In the genomic region with DNA sequence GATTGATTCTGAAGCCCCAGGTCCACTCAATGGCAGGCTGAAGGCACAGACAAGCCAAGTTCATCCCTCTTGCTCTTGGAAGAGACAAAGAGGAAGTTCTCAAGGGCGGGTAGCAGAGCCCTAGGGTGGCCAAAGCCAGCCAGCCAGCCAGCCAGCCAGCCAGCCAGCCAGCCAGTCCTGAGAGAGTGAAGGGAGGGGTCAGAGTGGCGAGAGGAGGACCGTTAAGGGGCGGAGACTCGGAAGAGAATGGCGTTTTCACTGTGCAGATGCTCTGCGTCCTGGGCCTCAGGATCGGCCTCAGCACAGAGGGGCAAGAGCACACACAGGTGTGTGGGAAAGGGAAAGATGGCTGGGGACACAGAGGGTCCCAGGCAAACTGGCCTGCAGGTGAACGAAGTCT, we compare ENCODE assay signal across 8 mouse cellular contexts. TPM values are rescaled to one million over a fixed set of nuclear protein-coding genes. Genes with fewer than 3 reads are reported as not detected.
A peak's percentile ranks its signal among the peaks of the same experiment; 100 is the strongest.
DNase-seq lines count a peak whose midpoint lies in the region; ATAC-seq and TF ChIP-seq lines count a peak whose summit lies in the region.

No protein-coding gene starts in this region.

- H3K27me3 ChIP-seq in CH12.LX (replicated peaks), result no peaks in the 10 kb centered on the region
- H3K27me3 ChIP-seq in embryonic facial prominence, embryonic 14.5 days (replicated peaks; ENCODE audit: control insufficient read depth, insufficient read depth, low read length), result no peaks in the 10 kb centered on the region
- H3K27me3 ChIP-seq in heart, embryonic 15.5 days, result no peaks in the 10 kb centered on the region
- no peaks in the 10 kb centered on the region for H3K27me3 ChIP-seq in small intestine, adult 2 months (ENCODE audit: control insufficient read depth, insufficient read depth, low read length)

- peak; percentile 38; the same call in 1 of the 2 replicates for TF ChIP-seq POLR2A in CH12.LX (IDR thresholded peaks at IDR 0.05; ENCODE audit: low read depth, low read length)
- TF ChIP-seq POLR2A in small intestine, adult 2 months (IDR thresholded peaks at IDR 0.05; ENCODE audit: low read depth, low read length), result no peak

- peak overlapping the region; percentile 58 for H3K4me2 ChIP-seq in CH12.LX (ENCODE audit: insufficient read depth, low read depth, poor library complexity, severe bottlenecking)
- peak overlapping the region; percentile 72 for H3K4me2 ChIP-seq in embryonic facial prominence, embryonic 14.5 days (ENCODE audit: low read depth, low read length)
- peak overlapping the region; percentile 76 for H3K4me2 ChIP-seq in heart, embryonic 15.5 days

- H3K79me2 ChIP-seq in CH12.LX (replicated peaks; ENCODE audit: control insufficient read depth, extremely low read depth, insufficient read depth, poor library complexity, severe bottlenecking), result peaks cover 59% of the 10 kb centered on the region

- H3K9me3 ChIP-seq in CH12.LX (replicated peaks; ENCODE audit: low read length), result peaks cover 5% of the 10 kb centered on the region
- H3K9me3 ChIP-seq in embryonic facial prominence, embryonic 14.5 days (ENCODE audit: control insufficient read depth, low read length), result no peaks in the 10 kb centered on the region
- H3K9me3 ChIP-seq in heart, embryonic 15.5 days (replicated peaks), result no peaks in the 10 kb centered on the region

- peak overlapping the region; percentile 47 for H3K9ac ChIP-seq in CH12.LX (ENCODE audit: insufficient read depth, low read depth)
- peak overlapping the region; percentile 81 for H3K9ac ChIP-seq in embryonic facial prominence, embryonic 14.5 days (ENCODE audit: low read depth, low read length)
- peak overlapping the region; percentile 97 for H3K9ac ChIP-seq in heart, embryonic 15.5 days

- TF ChIP-seq CTCF in CH12.LX (conservative IDR thresholded peaks at IDR 0.05 in 1 of 2, IDR thresholded peaks at IDR 0.05 in 1 of 2; ENCODE audit: low read depth in 2 of 2, low read length in 2 of 2), result no peak
- no peak for TF ChIP-seq CTCF in small intestine, adult 2 months (IDR thresholded peaks at IDR 0.05; ENCODE audit: extremely low read depth, insufficient read length, insufficient replicate concordance, low read depth, low read length)

- TF ChIP-seq RAD21 in CH12.LX (IDR thresholded peaks at IDR 0.05; ENCODE audit: low read depth, low read length), result no peak

- ATAC-seq in embryonic facial prominence, embryonic 14.5 days (ENCODE audit: low read depth), result peak; percentile 25; the same call in 1 of the 2 replicates
- no peak for ATAC-seq in heart, embryonic 15.5 days (replicated peaks; ENCODE audit: insufficient number of reproducible peaks, insufficient read depth, low FRiP score, low read depth)

- WGBS in embryonic facial prominence, embryonic 14.5 days, result 5% methylated on average over 9 of the region's 9 CpGs
- 5% methylated on average over 9 of the region's 9 CpGs for WGBS in heart, embryonic 15.5 days
- WGBS in small intestine, adult 2 months, result 24% methylated on average over 9 of the region's 9 CpGs

- peak; percentile 78 for DNase-seq in CH12.LX (ENCODE audit: extremely low read depth)
- peak; percentile 74 for DNase-seq in adipocyte (ENCODE audit: low spot score)
- peak; percentile 59 for DNase-seq in embryonic facial prominence, embryonic 14.5 days (ENCODE audit: low spot score)
- DNase-seq in kidney, postnatal 10 days, result peak; percentile 63
- peak; percentile 74 to 78 for DNase-seq in lung, postnatal 4 days
- DNase-seq in layer of hippocampus, postnatal 14 days (ENCODE audit: low spot score in 2 of 2), result no peak

- dilution Hi-C loops in CH12.LX (cut with MboI; ENCODE audit: extremely low pct_ligation_motif_present, extremely low pct_unique_long_range_greater_than_20kb, low sequenced_read_pairs), result no loop called here

- H3K4me1 ChIP-seq in CH12.LX (ENCODE audit: control insufficient read depth in 1 of 2, insufficient read depth in 2 of 2), result peaks cover 15 to 35% of the 10 kb centered on the region in 2 experiments
- peaks cover 18% of the 10 kb centered on the region; the same call in 1 of the 2 replicates for H3K4me1 ChIP-seq in embryonic facial prominence, embryonic 14.5 days (ENCODE audit: control insufficient read depth, insufficient read depth, low read length)
- H3K4me1 ChIP-seq in heart, embryonic 15.5 days (replicated peaks), result peaks cover 50% of the 10 kb centered on the region
- H3K4me1 ChIP-seq in small intestine, adult 2 months (ENCODE audit: control insufficient read depth, insufficient read depth, insufficient read length, low read length), result peaks cover 10% of the 10 kb centered on the region

- no peak for TF ChIP-seq EP300 in CH12.LX (IDR thresholded peaks at IDR 0.05; ENCODE audit: low read length)

- H3K27ac ChIP-seq in CH12.LX (ENCODE audit: insufficient read depth, low read depth), result peak overlapping the region; percentile 89
- H3K27ac ChIP-seq in embryonic facial prominence, embryonic 14.5 days (replicated peaks; ENCODE audit: low read depth, low read length), result peak overlapping the region; percentile 94
- H3K27ac ChIP-seq in heart, embryonic 15.5 days, result peak overlapping the region; percentile 95
- peak overlapping the region; percentile 47; the same call in 1 of the 2 replicates for H3K27ac ChIP-seq in small intestine, adult 2 months (ENCODE audit: insufficient read depth, low read depth, low read length)

- H3K36me3 ChIP-seq in CH12.LX (replicated peaks in 1 of 2; ENCODE audit: control insufficient read depth in 1 of 2, insufficient read depth in 1 of 2, low read length in 1 of 2), result peaks cover 23 to 45% of the 10 kb centered on the region in 2 experiments
- H3K36me3 ChIP-seq in embryonic facial prominence, embryonic 14.5 days (ENCODE audit: control insufficient read depth, insufficient read depth, low read length), result peaks cover 16% of the 10 kb centered on the region; the same call in 1 of the 2 replicates
- no peaks in the 10 kb centered on the region; the same call in 1 of the 2 replicates for H3K36me3 ChIP-seq in heart, embryonic 15.5 days
- H3K36me3 ChIP-seq in small intestine, adult 2 months (ENCODE audit: control insufficient read depth, insufficient read depth, low read length), result no peaks in the 10 kb centered on the region

- in situ Hi-C loops in CH12.LX (cut with MboI; ENCODE audit: low pct_ligation_motif_present, low pct_unique_long_range_greater_than_20kb, low sequenced_read_pairs), result no loop called here

- peak overlapping the region; percentile 82 to 97 (median 96) for H3K4me3 ChIP-seq in CH12.LX (replicated peaks in 1 of 3; ENCODE audit: low read depth in 2 of 3, low read length in 2 of 3, poor library complexity in 1 of 3)
- H3K4me3 ChIP-seq in embryonic facial prominence, embryonic 14.5 days (ENCODE audit: low read depth, low read length), result peak overlapping the region; percentile 72
- peak overlapping the region; percentile 97 for H3K4me3 ChIP-seq in heart, embryonic 15.5 days
- H3K4me3 ChIP-seq in small intestine, adult 2 months (ENCODE audit: low read depth, low read length), result peak overlapping the region; percentile 50

TF ChIP-seq in CH12.LX, 34 proteins besides CTCF, POLR2A, EP300 and RAD21 (continues in another document):
- TF ChIP-seq KAT2A (IDR thresholded peaks at IDR 0.05; ENCODE audit: insufficient replicate concordance, low read length) (no peak), MAX (IDR thresholded peaks at IDR 0.05; ENCODE audit: low read length) (no peak), NELFE (IDR thresholded peaks at IDR 0.05; ENCODE audit: low read depth, low read length) (no peak), CHD1 (IDR thresholded peaks at IDR 0.05; ENCODE audit: low read depth, low read length) (no peak), GABPA (IDR thresholded peaks at IDR 0.05; ENCODE audit: insufficient replicate concordance, low read depth, low read length) (no peak), E2F4 (IDR thresholded peaks at IDR 0.05; ENCODE audit: insufficient replicate concordance, low read depth, low read length) (no peak), POLR2AphosphoS2 (IDR thresholded peaks at IDR 0.05; ENCODE audit: low read depth, low read length) (no peak), TCF12 (IDR thresholded peaks at IDR 0.05; ENCODE audit: low read depth, low read length) (0 out of 2 replicates have a peak, but pooled peaks have one; percentile 12), USF2 (conservative IDR thresholded peaks at IDR 0.05; ENCODE audit: low read depth, low read length) (no peak), IRF4 (IDR thresholded peaks at IDR 0.05; ENCODE audit: low read depth, low read length) (0 out of 2 replicates have a peak, but pooled peaks have one; percentile 8), MXI1 (IDR thresholded peaks at IDR 0.05; ENCODE audit: low read depth, low read length) (peak; percentile 16; the same call in 1 of the 2 replicates), ZKSCAN1 (IDR thresholded peaks at IDR 0.05; ENCODE audit: borderline replicate concordance, low read depth, low read length) (no peak), ZC3H11A (IDR thresholded peaks at IDR 0.05; ENCODE audit: low read depth, low read length) (no peak), USF1 (IDR thresholded peaks at IDR 0.05; ENCODE audit: low read depth, low read length) (no peak)

RNA-seq across cellular contexts. Expression of a gene that starts 6.9 kb away (rescaled TPM):
- 66.6 and 86.0 TPM in 2 replicates for total RNA-seq in CH12.LX (2012; rRNA removed)
- 45.7 and 49.5 TPM in 2 replicates for total RNA-seq in CH12.LX (2014; rRNA removed)
- polyA plus RNA-seq in CH12.LX (2012; ENCODE audit: insufficient read length, low read depth), result 70.0 and 90.7 TPM in 2 replicates
- 65.4 and 65.7 TPM in 2 replicates for polyA plus RNA-seq in embryonic facial prominence, embryonic 14.5 days (2014; fragmentation: Nextera tagmentation; extraction: Ambion mirVana)
- polyA plus RNA-seq in heart, embryonic 15.5 days (2015; fragmentation: Nextera tagmentation; extraction: Ambion mirVana), result 41.4 and 56.8 TPM in 2 replicates
- 56.4 and 64.9 TPM in 2 replicates for polyA plus RNA-seq in small intestine, adult 2 months (2012; rRNA removed)
- total RNA-seq in layer of hippocampus, postnatal 14 days (2021), result 100 to 1,000 TPM; 123 to 134 TPM

RNA-seq across cellular contexts. Expression of a gene that starts 22.0 kb away (rescaled TPM):
- 0.17 and 0.30 TPM in 2 replicates for total RNA-seq in CH12.LX (2012; rRNA removed)
- total RNA-seq in CH12.LX (2014; rRNA removed), result not detected in 2 replicates
- polyA plus RNA-seq in CH12.LX (2012; ENCODE audit: insufficient read length, low read depth), result not detected in 2 replicates
- polyA plus RNA-seq in embryonic facial prominence, embryonic 14.5 days (2014; fragmentation: Nextera tagmentation; extraction: Ambion mirVana), result 8.5 and 9.4 TPM in 2 replicates
- polyA plus RNA-seq in heart, embryonic 15.5 days (2015; fragmentation: Nextera tagmentation; extraction: Ambion mirVana), result 3.7 and 4.0 TPM in 2 replicates
- 11.1 and 19.6 TPM in 2 replicates for polyA plus RNA-seq in small intestine, adult 2 months (2012; rRNA removed)
- total RNA-seq in layer of hippocampus, postnatal 14 days (2021), result 100 to 1,000 TPM; 430 to 445 TPM

RNA-seq across cellular contexts. Expression of a gene that starts 33.7 kb away (rescaled TPM):
- total RNA-seq in CH12.LX (2012; rRNA removed) (1.7 and 3.0 TPM in 2 replicates), CH12.LX (2014; rRNA removed) (8.7 and 11.2 TPM in 2 replicates)
- 16.7 and 18.7 TPM in 2 replicates for polyA plus RNA-seq in CH12.LX (2012; ENCODE audit: insufficient read length, low read depth)
- polyA plus RNA-seq in embryonic facial prominence, embryonic 14.5 days (2014; fragmentation: Nextera tagmentation; extraction: Ambion mirVana), result 4.4 and 4.9 TPM in 2 replicates
- 1.5 and 4.8 TPM in 2 replicates for polyA plus RNA-seq in heart, embryonic 15.5 days (2015; fragmentation: Nextera tagmentation; extraction: Ambion mirVana)
- polyA plus RNA-seq in small intestine, adult 2 months (2012; rRNA removed), result 4.2 and 27.5 TPM in 2 replicates
- total RNA-seq in layer of hippocampus, postnatal 14 days (2021), result 1 to 10 TPM; 2.8 to 3.1 TPM

Comparison
In these comparisons a context has a peak if more than half of its experiments do, and no peak if none do; other contexts are left out.
1. DNase-seq: peak in CH12.LX (single experiment), adipocyte (single experiment), embryonic facial prominence, embryonic 14.5 days (single experiment), kidney, postnatal 10 days (single experiment) and lung, postnatal 4 days (2 of 2); none in layer of hippocampus, postnatal 14 days (0 of 2).
2. H3K9ac ChIP-seq: peak in every context shown above with its lines; median percentile 97 in heart, embryonic 15.5 days; 81 in embryonic facial prominence, embryonic 14.5 days; 47 in CH12.LX.
3. Peak in every context shown above with its lines, with median percentiles within 50 percentile points of each other: H3K27ac ChIP-seq, H3K4me2 ChIP-seq and H3K4me3 ChIP-seq.